Mouse (Mus musculus) neural tube, embryonic 15.5 days (tissue): Measurements from ENCODE around the gene Zfp553. TPM values are rescaled to one million over a fixed set of nuclear protein-coding genes. Genes with fewer than 3 reads are reported as not detected.

ENCODE experiments used
- ATAC-seq: fragments of 200-750 bp; cut with Nextera tagmentation; 2 replicates; pipeline ENCODE4 v1.8.0; 2017; ENCODE audit warnings: mild to moderate bottlenecking, moderate TSS enrichment, moderate library complexity; ENCODE audit not compliant: low FRiP score
- H3K27ac ChIP-seq: fragments of 300-500 bp; sonication (generic); replicated peaks from 2 replicates; pipeline ENCODE4 v1.5.1; 2015; ENCODE audit warnings: mild to moderate bottlenecking, inconsistent platforms
- H3K27me3 ChIP-seq: fragments of 300-500 bp; sonication (generic); replicated peaks from 2 replicates; pipeline ENCODE4 v1.6.1; 2015; ENCODE audit warnings: inconsistent platforms
- H3K36me3 ChIP-seq: fragments of 300-500 bp; sonication (generic); 2 replicates; pipeline ENCODE4 v1.6.1; 2015; ENCODE audit warnings: inconsistent platforms
- H3K4me1 ChIP-seq: fragments of 300-500 bp; sonication (generic); 2 replicates; pipeline ENCODE4 v1.6.1; 2015; ENCODE audit warnings: inconsistent platforms
- H3K4me2 ChIP-seq: fragments of 300-500 bp; sonication (generic); 2 replicates; pipeline ENCODE4 v1.6.1; 2015; ENCODE audit warnings: inconsistent platforms, mild to moderate bottlenecking, moderate library complexity
- H3K4me3 ChIP-seq: fragments of 300-500 bp; sonication (generic); replicated peaks from 2 replicates; pipeline ENCODE4 v1.5.1; 2015; ENCODE audit warnings: mild to moderate bottlenecking, inconsistent platforms
- H3K9ac ChIP-seq: fragments of 300-500 bp; sonication (generic); replicated peaks from 2 replicates; pipeline ENCODE4 v1.6.1; 2015; ENCODE audit warnings: mild to moderate bottlenecking, inconsistent platforms
- H3K9me3 ChIP-seq: fragments of 300-500 bp; sonication (generic); replicated peaks from 2 replicates; pipeline ENCODE4 v1.6.1; 2016; ENCODE audit warnings: inconsistent platforms
- WGBS: fragments of 180-500 bp; shearing (Covaris S2); methylation state at CpG from one replicate; pipeline ENCODE4 v1.1.7; 2015; ENCODE audit warnings: mixed read lengths; 5-methylcytosine and 5-hydroxymethylcytosine counted together
- polyA plus RNA-seq: library from polyadenylated mRNA; unstranded; fragments of >200 nt; fragmentation: Nextera tagmentation; extraction: Ambion mirVana; gene quantifications from 2 replicates; pipeline ENCODE4 v1.2.1, GENCODE M21; 2015

The Zfp553 gene
- polyA plus RNA-seq, 1 experiment from 2014 or later = 48.8 TPM

GRCm38 (mm10) chr7:127195544-127196295 is 37.1 kb upstream of the Zfp553 start, which contains the start of gene Cd2bp2:
Gene Cd2bp2 (minus strand): TSS chr7:127196050.
- under 1% methylated on average over 51 of the region's 51 CpGs for whole genome bisulfite sequencing
- H3K4me3 ChIP-seq = peak within 1 kb of the TSS; percentile 87
- H3K9me3 ChIP-seq = no peaks in the 10 kb centered on the region
- peaks cover 73% of the 10 kb centered on the region for H3K36me3 ChIP-seq
- H3K9ac ChIP-seq = peak within 1 kb of the TSS; percentile 78
- H3K4me2 ChIP-seq = peak within 1 kb of the TSS; percentile 91
- ATAC-seq = peak; percentile 96
- H3K4me1 ChIP-seq = peaks cover 34% of the 10 kb centered on the region
- H3K27me3 ChIP-seq = no peaks in the 10 kb centered on the region
- H3K27ac ChIP-seq = peak within 1 kb of the TSS; percentile 92

- peak overlapping the region; percentile 73 for H3K9ac ChIP-seq
- peak overlapping the region; percentile 90 for H3K27ac ChIP-seq
- no peaks in the 10 kb centered on the region for H3K27me3 ChIP-seq
- H3K4me1 ChIP-seq = peaks cover 34% of the 10 kb centered on the region
- peak overlapping the region; percentile 84 for H3K4me2 ChIP-seq
- no peak for ATAC-seq
- WGBS = 61% methylated on average over 11 of the region's 11 CpGs
- H3K36me3 ChIP-seq = peaks cover 76% of the 10 kb centered on the region
- peak overlapping the region; percentile 87 for H3K4me3 ChIP-seq
- no peaks in the 10 kb centered on the region for H3K9me3 ChIP-seq
These were observed 36.4 kb upstream of the Zfp553 start for GRCm38 (mm10) chr7:127196484-127196883.

- Histone ChIP-seq H3K9me3 (no peaks in the 10 kb centered on the region), H3K27ac (no peak overlapping the region), H3K27me3 (no peaks in the 10 kb centered on the region), H3K9ac (peak overlapping the region; percentile 88), H3K4me1 (peaks cover 36% of the 10 kb centered on the region), H3K36me3 (peaks cover 27% of the 10 kb centered on the region), H3K4me2 (peak overlapping the region; percentile 90), H3K4me3 (peak overlapping the region; percentile 97)
- no peak for ATAC-seq
- WGBS = 63% methylated on average over 2 of the region's 2 CpGs
These were observed 26.3 kb upstream of the Zfp553 start for GRCm38 (mm10) chr7:127206606-127207005.

- Histone ChIP-seq H3K4me3 (peak overlapping the region; percentile 97), H3K36me3 (peaks cover 19% of the 10 kb centered on the region), H3K27me3 (no peaks in the 10 kb centered on the region), H3K9ac (peak overlapping the region; percentile 88), H3K27ac (peak overlapping the region; percentile 83), H3K9me3 (no peaks in the 10 kb centered on the region), H3K4me2 (peak overlapping the region; percentile 90), H3K4me1 (peaks cover 36% of the 10 kb centered on the region)
- under 1% methylated on average over 51 of the region's 53 CpGs for WGBS
- ATAC-seq = 0 out of 2 replicates have a peak, but pooled peaks have one; percentile 4
These were observed 25.2 kb upstream of the Zfp553 start for GRCm38 (mm10) chr7:127207374-127208294.

GRCm38 (mm10) chr7:127208295-127208552 is 24.6 kb upstream of the Zfp553 start, which contains the start of gene Tbc1d10b:
Gene Tbc1d10b (minus strand): TSS chr7:127208468.
- Histone ChIP-seq H3K27ac (peak within 1 kb of the TSS; percentile 85), H3K4me3 (peak within 1 kb of the TSS; percentile 97), H3K4me1 (peaks cover 36% of the 10 kb centered on the region), H3K9me3 (no peaks in the 10 kb centered on the region), H3K9ac (peak within 1 kb of the TSS; percentile 88), H3K36me3 (peaks cover 13% of the 10 kb centered on the region), H3K27me3 (no peaks in the 10 kb centered on the region), H3K4me2 (peak within 1 kb of the TSS; percentile 90)
- WGBS = 0% methylated on average over 5 of the region's 44 CpGs
- ATAC-seq = no peak; the same call in 1 of the 2 replicates

- no peaks in the 10 kb centered on the region for H3K9me3 ChIP-seq
- H3K27ac ChIP-seq = peak within 1 kb of the TSS; percentile 85
- H3K4me2 ChIP-seq = peak within 1 kb of the TSS; percentile 90
- under 1% methylated on average over 44 of the region's 44 CpGs for WGBS
- H3K27me3 ChIP-seq = peaks cover 3% of the 10 kb centered on the region
- ATAC-seq = peak; percentile 95
- peak within 1 kb of the TSS; percentile 88 for H3K9ac ChIP-seq
- peaks cover 36% of the 10 kb centered on the region for H3K4me1 ChIP-seq
- peaks cover 7% of the 10 kb centered on the region for H3K36me3 ChIP-seq
- H3K4me3 ChIP-seq = peak within 1 kb of the TSS; percentile 97
These were observed 24.1 kb upstream of the Zfp553 start, which contains the start of gene Mylpf for GRCm38 (mm10) chr7:127208553-127209438. Gene Mylpf (plus strand): TSS chr7:127208890.

- Histone ChIP-seq H3K4me2 (peak overlapping the region; percentile 65), H3K9me3 (no peaks in the 10 kb centered on the region), H3K27me3 (peaks cover 10% of the 10 kb centered on the region), H3K4me3 (no peak overlapping the region), H3K9ac (no peak overlapping the region), H3K4me1 (peaks cover 32% of the 10 kb centered on the region), H3K27ac (peak overlapping the region; percentile 85), H3K36me3 (peaks cover 6% of the 10 kb centered on the region; the same call in 1 of the 2 replicates)
- ATAC-seq = no peak
- 82% methylated on average over 5 of the region's 5 CpGs for WGBS
These were observed 23.0 kb upstream of the Zfp553 start for GRCm38 (mm10) chr7:127209851-127210250.

GRCm38 (mm10) chr7:127210266-127210665 is 22.6 kb upstream of the Zfp553 start:
- ATAC-seq = no peak
- WGBS = 94% methylated on average over 4 of the region's 4 CpGs
- H3K9me3 ChIP-seq = no peaks in the 10 kb centered on the region
- H3K27me3 ChIP-seq = peaks cover 10% of the 10 kb centered on the region
- H3K4me2 ChIP-seq = no peak overlapping the region
- no peak overlapping the region for H3K9ac ChIP-seq
- peaks cover 2% of the 10 kb centered on the region; the same call in 1 of the 2 replicates for H3K36me3 ChIP-seq
- peaks cover 32% of the 10 kb centered on the region for H3K4me1 ChIP-seq
- no peak overlapping the region; the same call in 1 of the 2 replicates for H3K27ac ChIP-seq
- H3K4me3 ChIP-seq = no peak overlapping the region

GRCm38 (mm10) chr7:127211014-127211745 is 21.7 kb upstream of the Zfp553 start:
- Histone ChIP-seq H3K4me2 (no peak overlapping the region), H3K27ac (no peak overlapping the region), H3K4me3 (no peak overlapping the region), H3K36me3 (no peaks in the 10 kb centered on the region), H3K4me1 (peaks cover 28% of the 10 kb centered on the region), H3K9me3 (no peaks in the 10 kb centered on the region), H3K27me3 (peaks cover 10% of the 10 kb centered on the region), H3K9ac (no peak overlapping the region)
- no peak for ATAC-seq
- WGBS = 67% methylated on average over 5 of the region's 5 CpGs

GRCm38 (mm10) chr7:127212432-127213250 is 20.2 kb upstream of the Zfp553 start:
- Histone ChIP-seq H3K27me3 (peaks cover 10% of the 10 kb centered on the region), H3K4me2 (no peak overlapping the region), H3K4me1 (peaks cover 16% of the 10 kb centered on the region), H3K27ac (no peak overlapping the region), H3K9ac (no peak overlapping the region), H3K36me3 (no peaks in the 10 kb centered on the region), H3K9me3 (no peaks in the 10 kb centered on the region), H3K4me3 (no peak overlapping the region)
- no peak for ATAC-seq
- 93% methylated on average over 12 of the region's 12 CpGs for WGBS
